Mouse (Mus musculus) thymus, adult 2 months (tissue): ENCODE results near the gene Intu. TPM values are rescaled to one million over a fixed set of nuclear protein-coding genes. Genes with fewer than 3 reads are reported as not detected.

Experiments
- DNase-seq: peaks from one replicate; pipeline ENCODE4 v3.0.0; 2021
- H3K27ac ChIP-seq: fragments of 200-500 bp; 2 replicates; pipeline ENCODE4 v1.5.1; 2012; ENCODE audit warnings: low read length, control low read depth; ENCODE audit not compliant: control insufficient read depth, insufficient read depth
- H3K27me3 ChIP-seq: fragments of 200-500 bp; 2 replicates; pipeline ENCODE4 v1.6.1; 2012; ENCODE audit warnings: mild to moderate bottlenecking, low read length, moderate library complexity, mixed read lengths; ENCODE audit not compliant: control insufficient read depth, insufficient read depth
- H3K36me3 ChIP-seq: fragments of 200-500 bp; 2 replicates; pipeline ENCODE4 v1.6.1; 2012; ENCODE audit warnings: mild to moderate bottlenecking, low read length, moderate library complexity; ENCODE audit not compliant: control insufficient read depth, insufficient read depth
- H3K4me1 ChIP-seq: fragments of 200-500 bp; replicated peaks from 2 replicates; pipeline ENCODE4 v1.6.1; 2012; ENCODE audit warnings: low read length; ENCODE audit not compliant: control insufficient read depth, insufficient read depth
- H3K4me3 ChIP-seq: fragments of 200-500 bp; 2 replicates; pipeline ENCODE4 v1.5.1; 2012; ENCODE audit warnings: mild to moderate bottlenecking, low read length, control low read depth, moderate library complexity; ENCODE audit not compliant: control insufficient read depth, insufficient read depth
- CTCF ChIP-seq: fragments of 200-500 bp; IDR thresholded peaks from 2 replicates; pipeline ENCODE4 v1.5.1; 2012; ENCODE audit warnings: mild to moderate bottlenecking, control low read depth, low read length, moderate library complexity, borderline replicate concordance; ENCODE audit not compliant: control insufficient read depth, poor library complexity, insufficient read depth; ENCODE audit errors: extremely low read depth
- POLR2A ChIP-seq: fragments of 200-500 bp; IDR thresholded peaks from 2 replicates; pipeline ENCODE4 v1.6.1; 2012; ENCODE audit warnings: mild to moderate bottlenecking, low read length, control low read depth, moderate library complexity; ENCODE audit not compliant: control insufficient read depth, poor library complexity, insufficient read depth; ENCODE audit errors: extremely low read depth
- WGBS: fragments of 180-500 bp; shearing (Covaris S2); methylation state at CpG from one replicate; pipeline ENCODE4 v1.1.7; 2018; 5-methylcytosine and 5-hydroxymethylcytosine counted together
- polyA plus RNA-seq: library from polyadenylated mRNA; depleted of rRNA; stranded (reverse); fragments of >200 nt; gene quantifications from 2 replicates; pipeline ENCODE4 v1.2.3, GENCODE M21; 2012

Intu gene
- polyA plus RNA-seq, 1 experiment: 2.1 TPM

GRCm38 (mm10) chr3:40526095-40526494 lies 5.0 kb upstream of the Intu start:
- H3K36me3 ChIP-seq: no peaks in the 10 kb centered on the region
- H3K4me1 ChIP-seq: peaks cover 2% of the 10 kb centered on the region; the same call in 1 of the 2 replicates
- H3K4me3 ChIP-seq: no peak overlapping the region
- 93% methylated on average over 3 of the region's 3 CpGs for WGBS
- no peak overlapping the region for H3K27ac ChIP-seq
- TF ChIP-seq CTCF (no peak), POLR2A (no peak)
- DNase-seq: no peak
- H3K27me3 ChIP-seq: peaks cover 2% of the 10 kb centered on the region; the same call in 1 of the 2 replicates

GRCm38 (mm10) chr3:40527218-40527617 lies 3.9 kb upstream of the Intu start:
- WGBS: 82% methylated on average over 10 of the region's 10 CpGs
- TF ChIP-seq POLR2A: no peak
- TF ChIP-seq CTCF: no peak

DNA sequence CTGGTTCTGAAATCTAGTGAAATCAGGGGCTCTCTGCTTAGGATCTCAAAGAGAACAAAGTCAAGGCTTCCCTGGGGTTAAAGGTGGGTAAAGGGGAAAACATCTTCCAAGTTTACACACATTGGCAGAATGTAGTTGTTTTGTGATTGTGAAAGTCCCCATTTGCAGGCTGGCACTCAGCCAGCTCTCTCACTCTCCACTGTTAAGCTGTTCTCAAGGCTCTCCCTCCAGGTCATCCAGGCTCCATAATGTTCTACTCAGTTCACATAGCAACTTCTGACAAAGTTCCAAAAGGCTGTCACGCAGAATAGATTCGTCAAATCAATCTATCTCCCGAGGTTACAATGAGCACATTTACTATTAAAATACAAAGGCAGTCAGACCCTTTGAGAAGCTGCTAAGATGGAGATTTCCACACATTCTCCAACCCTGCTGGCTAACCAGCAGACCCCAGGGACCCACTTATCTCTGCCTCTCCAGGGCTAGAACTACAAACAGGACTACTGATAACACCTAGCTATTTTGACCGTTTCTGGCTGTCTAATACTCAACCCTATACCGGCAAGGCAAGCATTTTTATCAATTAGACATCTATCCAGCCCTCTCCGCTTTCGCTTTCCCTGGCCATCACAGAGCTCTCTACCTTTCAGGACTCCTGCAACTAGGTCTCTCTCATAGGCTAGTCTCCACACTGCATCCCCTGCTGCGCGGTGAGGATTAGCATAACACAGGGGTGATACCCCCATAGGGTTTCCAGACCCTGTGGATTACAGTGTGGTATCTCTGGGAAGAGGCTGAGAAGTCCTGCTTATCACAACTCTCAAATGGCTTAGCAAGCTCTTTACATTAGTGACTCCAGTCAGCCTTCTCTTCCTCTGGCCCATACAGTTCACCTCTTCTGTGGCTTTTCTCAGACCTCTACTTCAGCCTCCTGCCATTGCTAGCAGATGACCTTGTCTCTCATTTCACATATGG lies 2.8 kb upstream of the Intu start:
- DNase-seq: no peak
- H3K27ac ChIP-seq: no peak overlapping the region
- 58% methylated on average over 9 of the region's 9 CpGs for WGBS
- H3K4me1 ChIP-seq: peaks cover 6% of the 10 kb centered on the region; the same call in 1 of the 2 replicates
- H3K27me3 ChIP-seq: peaks cover 7% of the 10 kb centered on the region; the same call in 1 of the 2 replicates
- H3K36me3 ChIP-seq: no peaks in the 10 kb centered on the region
- no peak overlapping the region for H3K4me3 ChIP-seq
- TF ChIP-seq CTCF: no peak
- no peak for TF ChIP-seq POLR2A

More at GRCm38 (mm10) chr3:40527218-40527617, 3.9 kb upstream of the Intu start:
- no peak overlapping the region for H3K4me3 ChIP-seq
- H3K4me1 ChIP-seq: peaks cover 7% of the 10 kb centered on the region; the same call in 1 of the 2 replicates
- H3K27me3 ChIP-seq: peaks cover 7% of the 10 kb centered on the region; the same call in 1 of the 2 replicates
- H3K36me3 ChIP-seq: no peaks in the 10 kb centered on the region
- no peak for DNase-seq
- no peak overlapping the region for H3K27ac ChIP-seq

GRCm38 (mm10) chr3:40528958-40529357 lies 2.1 kb upstream of the Intu start:
- H3K27ac ChIP-seq: no peak overlapping the region
- H3K4me1 ChIP-seq: peaks cover 5% of the 10 kb centered on the region; the same call in 1 of the 2 replicates
- TF ChIP-seq POLR2A (no peak), CTCF (no peak)
- peaks cover 7% of the 10 kb centered on the region; the same call in 1 of the 2 replicates for H3K27me3 ChIP-seq
- H3K36me3 ChIP-seq: no peaks in the 10 kb centered on the region
- no peak for DNase-seq
- no peak overlapping the region for H3K4me3 ChIP-seq
- 81% methylated on average over 6 of the region's 6 CpGs for WGBS

DNA sequence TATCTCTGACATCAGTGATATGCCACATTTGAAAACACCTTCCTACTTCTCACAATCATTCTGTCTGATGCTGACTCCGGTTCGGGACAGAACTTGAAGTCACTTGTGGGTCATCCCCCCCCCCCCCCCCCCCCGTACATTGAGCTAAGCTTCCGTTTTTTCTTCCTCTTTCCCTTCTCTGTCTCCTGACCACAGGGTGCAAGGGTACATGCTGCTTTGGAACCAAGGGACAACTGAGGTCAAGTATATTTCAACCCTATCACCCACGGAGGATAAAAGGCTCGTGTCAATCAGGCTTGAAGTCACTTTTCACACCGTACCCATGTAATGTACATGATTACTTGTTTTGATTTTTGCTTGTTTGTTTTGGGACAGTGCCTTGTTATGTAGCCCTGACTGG lies 241 bp upstream of the Intu start:
- Histone ChIP-seq H3K4me1 (peaks cover 5% of the 10 kb centered on the region; the same call in 1 of the 2 replicates), H3K27ac (no peak overlapping the region), H3K4me3 (no peak overlapping the region; the same call in 1 of the 2 replicates), H3K36me3 (no peaks in the 10 kb centered on the region), H3K27me3 (peaks cover 7% of the 10 kb centered on the region; the same call in 1 of the 2 replicates)
- TF ChIP-seq POLR2A (no peak), CTCF (no peak)
- 3% methylated on average over 7 of the region's 7 CpGs for WGBS
- DNase-seq: no peak

GRCm38 (mm10) chr3:40532256-40532655 lies 1.2 kb downstream of the Intu start:
- 63% methylated on average over 11 of the region's 11 CpGs for WGBS
- TF ChIP-seq CTCF: no peak
- TF ChIP-seq POLR2A: no peak
- no peak overlapping the region for H3K4me3 ChIP-seq
- H3K4me1 ChIP-seq: peaks cover 5% of the 10 kb centered on the region; the same call in 1 of the 2 replicates
- peaks cover 7% of the 10 kb centered on the region; the same call in 1 of the 2 replicates for H3K27me3 ChIP-seq
- H3K27ac ChIP-seq: no peak overlapping the region
- no peak for DNase-seq
- no peaks in the 10 kb centered on the region for H3K36me3 ChIP-seq
